Mouse (Mus musculus): ENCODE results near the gene Zfp62. TPM values are rescaled to one million over a fixed set of nuclear protein-coding genes. Genes with fewer than 3 reads are reported as not detected.

Zfp62 gene
- polyA plus RNA-seq, 1 experiment from 2014 or later, result 10.7 TPM

DNA sequence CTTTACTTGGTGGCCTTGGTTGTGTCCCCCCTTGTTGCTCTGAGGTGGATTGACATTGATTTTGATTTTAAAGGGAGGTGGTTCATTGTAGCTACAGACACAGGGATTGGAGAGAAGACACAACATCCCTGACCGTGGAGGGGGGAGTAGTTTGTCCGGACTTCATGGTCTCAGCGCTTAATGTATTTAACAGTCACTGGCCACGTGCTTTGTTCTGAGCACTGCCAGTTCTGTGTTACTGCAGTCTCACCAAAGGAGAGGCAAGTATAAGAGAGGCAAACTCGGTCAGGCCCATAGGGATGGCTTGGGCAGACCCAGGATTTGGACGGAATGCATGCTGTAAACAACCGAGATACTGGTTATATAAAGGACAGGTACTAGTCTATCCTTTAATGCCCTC is 61.0 kb downstream of the Zfp62 start:
- no peaks in the 10 kb centered on the region for H3K27me3 ChIP-seq
- WGBS (ENCODE audit: insufficient replicate concordance), result 87% methylated on average over 7 of the region's 7 CpGs
- H3K4me2 ChIP-seq, result no peak overlapping the region
- H3K9ac ChIP-seq, result no peak overlapping the region
- no peak for DNase-seq
- no peak for ATAC-seq (ENCODE audit: low read depth)
- H3K4me3 ChIP-seq (replicated peaks), result no peak overlapping the region
- H3K4me1 ChIP-seq (replicated peaks), result peaks cover 22% of the 10 kb centered on the region
- no peak overlapping the region for H3K27ac ChIP-seq
- H3K36me3 ChIP-seq, result peaks cover 59% of the 10 kb centered on the region
- H3K9me3 ChIP-seq (replicated peaks), result no peaks in the 10 kb centered on the region

DNA sequence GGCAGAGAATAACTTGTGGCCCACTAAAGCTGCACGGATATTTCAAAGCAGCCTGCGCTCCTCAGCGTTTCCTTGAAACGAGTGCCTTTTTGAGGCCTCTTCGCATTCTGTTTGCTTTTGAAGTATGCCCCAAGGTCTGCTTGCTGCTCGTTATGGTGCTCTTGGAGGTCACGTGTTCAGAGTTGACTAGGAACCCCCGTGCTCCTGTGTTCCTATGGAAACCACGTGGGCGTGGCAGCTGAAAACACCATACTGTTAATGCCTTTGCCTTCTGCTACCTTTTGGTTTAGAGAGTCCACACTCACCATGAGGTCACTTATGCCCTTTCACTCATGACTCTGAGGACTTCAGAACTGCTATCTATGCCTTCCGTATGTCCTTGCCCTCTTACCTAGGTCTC is 61.5 kb downstream of the Zfp62 start:
- WGBS (ENCODE audit: insufficient replicate concordance), result 70% methylated on average over 11 of the region's 11 CpGs
- Histone ChIP-seq H3K27ac (no peak overlapping the region), H3K9ac (no peak overlapping the region), H3K4me2 (no peak overlapping the region), H3K9me3 (replicated peaks) (no peaks in the 10 kb centered on the region), H3K4me3 (replicated peaks) (no peak overlapping the region), H3K36me3 (peaks cover 55% of the 10 kb centered on the region), H3K27me3 (no peaks in the 10 kb centered on the region), H3K4me1 (replicated peaks) (peaks cover 22% of the 10 kb centered on the region)
- no peak for DNase-seq
- ATAC-seq (ENCODE audit: low read depth), result no peak

DNA sequence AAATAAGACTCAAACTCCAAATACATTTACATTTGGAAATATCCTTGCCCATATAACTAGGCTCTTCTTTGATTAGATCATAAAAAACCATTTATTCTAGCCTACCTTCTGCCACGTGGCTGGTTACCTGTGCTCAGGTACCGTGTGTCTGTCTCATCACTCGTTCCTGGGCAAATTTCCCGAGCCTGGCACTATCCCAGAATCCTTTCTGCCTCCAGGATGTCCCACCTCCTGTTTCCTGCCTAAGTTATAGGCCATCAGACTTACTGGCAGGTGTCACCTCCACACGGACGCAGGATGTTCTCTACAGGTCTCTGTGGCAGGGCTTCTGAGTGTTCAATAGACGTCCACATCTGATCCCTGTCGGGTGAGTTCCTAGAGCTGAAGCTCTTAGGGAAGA is 62.0 kb downstream of the Zfp62 start:
- DNase-seq (no peak), ATAC-seq (ENCODE audit: low read depth) (no peak)
- H3K4me1 ChIP-seq (replicated peaks), result peaks cover 19% of the 10 kb centered on the region
- H3K27ac ChIP-seq, result no peak overlapping the region
- no peak overlapping the region for H3K9ac ChIP-seq
- H3K27me3 ChIP-seq, result no peaks in the 10 kb centered on the region
- H3K9me3 ChIP-seq (replicated peaks), result no peaks in the 10 kb centered on the region
- H3K4me3 ChIP-seq (replicated peaks), result no peak overlapping the region
- peaks cover 50% of the 10 kb centered on the region for H3K36me3 ChIP-seq
- H3K4me2 ChIP-seq, result no peak overlapping the region
- 75% methylated on average over 8 of the region's 8 CpGs for WGBS (ENCODE audit: insufficient replicate concordance)

DNA sequence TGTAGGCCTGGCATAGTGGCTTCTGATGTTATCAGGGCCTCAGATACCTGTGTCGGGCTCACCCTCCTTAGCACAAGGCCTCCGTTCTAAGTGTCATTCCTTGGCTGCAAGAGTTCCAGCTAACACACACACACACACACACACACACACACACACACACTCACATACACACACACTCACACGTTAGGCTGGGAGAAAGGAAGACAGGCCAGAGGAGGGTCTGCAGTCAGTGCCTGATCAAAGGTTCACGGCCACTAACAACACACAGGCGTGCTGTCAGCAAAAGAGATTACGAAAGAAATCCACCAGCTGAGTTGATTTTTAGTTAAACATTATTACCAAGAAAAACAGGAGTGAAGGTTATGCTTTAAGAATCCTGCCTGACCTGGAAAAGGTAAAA is 63.6 kb downstream of the Zfp62 start:
- DNase-seq (no peak), ATAC-seq (ENCODE audit: low read depth) (peak; percentile 60; the same call in 1 of the 2 replicates)
- no peaks in the 10 kb centered on the region for H3K9me3 ChIP-seq (replicated peaks)
- H3K27me3 ChIP-seq, result no peaks in the 10 kb centered on the region
- H3K4me3 ChIP-seq (replicated peaks), result no peak overlapping the region
- H3K36me3 ChIP-seq, result peaks cover 35% of the 10 kb centered on the region
- 70% methylated on average over 6 of the region's 6 CpGs for WGBS (ENCODE audit: insufficient replicate concordance)
- no peak overlapping the region for H3K9ac ChIP-seq
- peaks cover 13% of the 10 kb centered on the region for H3K4me1 ChIP-seq (replicated peaks)
- H3K4me2 ChIP-seq, result no peak overlapping the region
- H3K27ac ChIP-seq, result peak overlapping the region; percentile 64; the same call in 1 of the 2 replicates

DNA sequence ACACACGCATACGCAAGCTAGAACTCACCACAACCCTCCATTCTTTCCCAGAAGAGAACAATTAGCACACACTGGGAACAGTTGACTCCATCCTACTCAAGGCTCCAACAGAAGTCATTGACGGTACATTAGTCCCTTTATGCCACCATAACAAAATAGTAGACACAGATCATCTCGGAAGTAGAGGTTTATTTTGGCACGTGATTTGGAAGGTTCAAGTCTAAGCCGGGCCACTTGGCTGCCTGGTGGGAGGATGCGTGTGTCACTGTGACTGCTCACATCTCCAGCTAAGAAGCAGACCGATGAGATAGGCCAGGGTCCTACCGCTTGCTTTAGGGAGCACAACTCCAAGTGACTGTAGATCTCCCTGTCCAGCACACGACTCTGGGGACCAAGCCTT is 64.2 kb downstream of the Zfp62 start:
- no peaks in the 10 kb centered on the region for H3K27me3 ChIP-seq
- 81% methylated on average over 10 of the region's 10 CpGs for WGBS (ENCODE audit: insufficient replicate concordance)
- H3K27ac ChIP-seq, result peak overlapping the region; percentile 64
- H3K9me3 ChIP-seq (replicated peaks), result no peaks in the 10 kb centered on the region
- H3K4me1 ChIP-seq (replicated peaks), result peaks cover 13% of the 10 kb centered on the region
- no peak overlapping the region for H3K4me3 ChIP-seq (replicated peaks)
- ATAC-seq (ENCODE audit: low read depth) (no peak), DNase-seq (no peak)
- H3K9ac ChIP-seq, result no peak overlapping the region
- no peak overlapping the region for H3K4me2 ChIP-seq
- peaks cover 28% of the 10 kb centered on the region for H3K36me3 ChIP-seq

DNA sequence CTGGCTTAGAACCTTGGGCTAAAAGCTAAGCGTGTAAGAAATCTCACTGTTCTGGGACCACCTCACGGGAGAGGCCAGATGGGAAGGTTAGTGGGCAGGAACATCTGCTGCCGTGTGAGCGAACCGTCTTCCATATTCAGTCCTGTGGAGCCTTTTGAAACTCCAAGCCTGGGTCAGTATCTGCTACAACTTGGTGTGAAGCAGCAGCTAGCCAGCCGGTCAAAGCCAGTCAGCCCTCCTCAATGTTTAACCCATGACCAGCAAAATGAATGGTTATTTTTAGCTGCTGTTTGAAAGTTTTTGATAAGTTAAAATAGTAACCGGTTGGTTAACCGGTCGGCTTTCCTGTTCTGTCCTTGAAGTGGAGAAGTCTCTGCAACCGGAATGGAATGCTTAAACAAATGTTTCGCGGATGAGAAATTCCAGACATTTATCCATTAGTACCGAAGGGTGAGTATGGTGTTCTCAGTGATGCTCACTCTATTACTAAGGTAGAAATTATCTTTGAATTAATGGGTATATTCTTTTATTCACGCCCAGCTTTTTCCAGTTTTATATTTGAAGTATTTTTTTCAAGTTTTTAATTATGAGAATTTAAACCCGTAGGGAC is 65.0 kb downstream of the Zfp62 start:
- no peak overlapping the region for H3K9ac ChIP-seq
- H3K4me3 ChIP-seq (replicated peaks), result no peak overlapping the region
- H3K4me2 ChIP-seq, result no peak overlapping the region
- WGBS (ENCODE audit: insufficient replicate concordance), result 73% methylated on average over 15 of the region's 15 CpGs
- H3K27me3 ChIP-seq, result no peaks in the 10 kb centered on the region
- H3K36me3 ChIP-seq, result peaks cover 21% of the 10 kb centered on the region
- no peak overlapping the region for H3K27ac ChIP-seq
- no peak for DNase-seq
- H3K9me3 ChIP-seq (replicated peaks), result no peaks in the 10 kb centered on the region
- no peak for ATAC-seq (ENCODE audit: low read depth)
- peaks cover 13% of the 10 kb centered on the region for H3K4me1 ChIP-seq (replicated peaks)

Other genes with a start within 250 kb of the Zfp62 start
- gene Olfr56, start 224.4 kb upstream of the Zfp62 start, polyA plus RNA-seq (2015; fragmentation: Nextera tagmentation; extraction: Ambion mirVana), result 0.05 and 0.12 TPM in 2 replicates
- gene 9930111J21Rik1, start 223.9 kb upstream of the Zfp62 start, polyA plus RNA-seq (2015; fragmentation: Nextera tagmentation; extraction: Ambion mirVana), result 0.54 and 0.65 TPM in 2 replicates
- gene Gm12185, start 211.1 kb upstream of the Zfp62 start, polyA plus RNA-seq (2015; fragmentation: Nextera tagmentation; extraction: Ambion mirVana), result not detected in 2 replicates
- gene Tgtp1, start 209.1 kb upstream of the Zfp62 start, polyA plus RNA-seq (2015; fragmentation: Nextera tagmentation; extraction: Ambion mirVana), result 0.67 and 0.78 TPM in 2 replicates
- gene 9930111J21Rik2, start 152.1 kb upstream of the Zfp62 start, polyA plus RNA-seq (2015; fragmentation: Nextera tagmentation; extraction: Ambion mirVana), result 0.52 and 0.65 TPM in 2 replicates
- 0.22 and 0.59 TPM in 2 replicates for gene Tgtp2, start 139.1 kb upstream of the Zfp62 start, polyA plus RNA-seq (2015; fragmentation: Nextera tagmentation; extraction: Ambion mirVana)
- gene Ifi47, start 126.7 kb upstream of the Zfp62 start, polyA plus RNA-seq (2015; fragmentation: Nextera tagmentation; extraction: Ambion mirVana), result 7.3 and 7.4 TPM in 2 replicates
- not detected in 2 replicates for gene Olfr1396, start 88.4 kb upstream of the Zfp62 start, polyA plus RNA-seq (2015; fragmentation: Nextera tagmentation; extraction: Ambion mirVana)
- not detected in 2 replicates for gene Olfr1395, start 61.0 kb upstream of the Zfp62 start, polyA plus RNA-seq (2015; fragmentation: Nextera tagmentation; extraction: Ambion mirVana)
- not detected in 2 replicates for gene Olfr1394, start 48.9 kb upstream of the Zfp62 start, polyA plus RNA-seq (2015; fragmentation: Nextera tagmentation; extraction: Ambion mirVana)
- gene Btnl9, start 16.1 kb upstream of the Zfp62 start, polyA plus RNA-seq (2015; fragmentation: Nextera tagmentation; extraction: Ambion mirVana), result 0.78 and 0.81 TPM in 2 replicates
- gene Mgat1, start 40.9 kb downstream of the Zfp62 start, polyA plus RNA-seq (2015; fragmentation: Nextera tagmentation; extraction: Ambion mirVana), result 32.0 and 32.6 TPM in 2 replicates
- gene Olfr1393, start 75.0 kb downstream of the Zfp62 start, polyA plus RNA-seq (2015; fragmentation: Nextera tagmentation; extraction: Ambion mirVana), result not detected in 2 replicates
- not detected in 2 replicates for gene Olfr1392, start 82.0 kb downstream of the Zfp62 start, polyA plus RNA-seq (2015; fragmentation: Nextera tagmentation; extraction: Ambion mirVana)
- not detected in 2 replicates for gene Olfr10, start 101.4 kb downstream of the Zfp62 start, polyA plus RNA-seq (2015; fragmentation: Nextera tagmentation; extraction: Ambion mirVana)
- not detected in 2 replicates for gene Olfr1391, start 119.5 kb downstream of the Zfp62 start, polyA plus RNA-seq (2015; fragmentation: Nextera tagmentation; extraction: Ambion mirVana)
- not detected in 2 replicates for gene Olfr1390, start 131.9 kb downstream of the Zfp62 start, polyA plus RNA-seq (2015; fragmentation: Nextera tagmentation; extraction: Ambion mirVana)
- not detected in 2 replicates for gene Olfr1389, start 219.8 kb downstream of the Zfp62 start, polyA plus RNA-seq (2015; fragmentation: Nextera tagmentation; extraction: Ambion mirVana)
- 0.03 and 0.08 TPM in 2 replicates for gene Olfr1388, start 233.3 kb downstream of the Zfp62 start, polyA plus RNA-seq (2015; fragmentation: Nextera tagmentation; extraction: Ambion mirVana)

Measured in liver, embryonic 13.5 days (tissue).